Mouse (Mus musculus) ZHBTc4 (cell line): ENCODE measurements around the gene Speer4f1.
"Not testable (repeated sequence)": the region's sequence is repeated elsewhere in the genome, so short reads cannot be mapped to it uniquely, and the experiment has no call there.

ENCODE experiments used
- DNase-seq: peaks from one replicate; pipeline ENCODE4 v3.0.0-alpha.2; 2011; ENCODE audit warnings: low read depth, low spot score

Gene Speer4f1

GRCm38 (mm10) chr5:17475798-17476197 lies at the start of gene Speer4f1:
Gene Speer4f1, plus strand, starts transcription at chr5:17476098.
- not testable (repeated sequence) for DNase-seq

GRCm38 (mm10) chr5:17426930-17427329 lies 49.0 kb upstream of the Speer4f1 start:
- DNase-seq: no peak

- no peak for DNase-seq
Observed at GRCm38 (mm10) chr5:17434721-17435120, 41.2 kb upstream of the Speer4f1 start.

GRCm38 (mm10) chr5:17436209-17436608 lies 39.7 kb upstream of the Speer4f1 start:
- DNase-seq: no peak

- no peak for DNase-seq
Observed at GRCm38 (mm10) chr5:17439487-17440102, 36.3 kb upstream of the Speer4f1 start.

GRCm38 (mm10) chr5:17454059-17454458 lies 21.8 kb upstream of the Speer4f1 start:
- no peak for DNase-seq

GRCm38 (mm10) chr5:17454952-17455586 lies 20.8 kb upstream of the Speer4f1 start:
- no peak for DNase-seq

GRCm38 (mm10) chr5:17456671-17457070 lies 19.2 kb upstream of the Speer4f1 start:
- DNase-seq: no peak

- not testable (repeated sequence) for DNase-seq
Observed at GRCm38 (mm10) chr5:17468120-17468519, 7.8 kb upstream of the Speer4f1 start.

- DNase-seq: no peak
Observed at GRCm38 (mm10) chr5:17476476-17476875, 578 bp downstream of the Speer4f1 start.

- DNase-seq: no peak
Observed at GRCm38 (mm10) chr5:17489894-17490293, 14.0 kb downstream of the Speer4f1 start.

GRCm38 (mm10) chr5:17495616-17496015 lies 19.7 kb downstream of the Speer4f1 start:
- no peak for DNase-seq

- no peak for DNase-seq
Observed at GRCm38 (mm10) chr5:17496650-17497049, 20.8 kb downstream of the Speer4f1 start.

GRCm38 (mm10) chr5:17499873-17500329 lies 24.0 kb downstream of the Speer4f1 start:
- no peak for DNase-seq

GRCm38 (mm10) chr5:17500866-17501265 lies 25.0 kb downstream of the Speer4f1 start:
- DNase-seq: no peak

GRCm38 (mm10) chr5:17505540-17505939 lies 29.6 kb downstream of the Speer4f1 start:
- DNase-seq: no peak

- DNase-seq: peak; percentile 7
Observed at GRCm38 (mm10) chr5:17508038-17508437, 32.1 kb downstream of the Speer4f1 start.
